Mouse (Mus musculus) T-helper 17 cell (primary cell): ENCODE data around the gene Slc24a4.

ENCODE experiments used
- in situ Hi-C, 2 experiments: fragments of 300-600 bp; cut with MboI, MseI; formaldehyde crosslinking; loops; 1 replicate in 1 of 2; 2 replicates in 1 of 2; pipeline ENCODE4 v1.15.1; 2025; ENCODE audit warnings: high pct_unique_total_duplicates in 2 of 2

The Slc24a4 gene

GRCm38 (mm10) chr12:102283483-102284266 lies 155.1 kb downstream of the Slc24a4 start:
- in situ Hi-C loops = loop anchor here (5.0 to 25.0 kb wide), 2 partner anchors 84 to 1196 kb away; partner anchors contain the start of gene Ppp4r3a (in 1 of the 2)

DNA sequence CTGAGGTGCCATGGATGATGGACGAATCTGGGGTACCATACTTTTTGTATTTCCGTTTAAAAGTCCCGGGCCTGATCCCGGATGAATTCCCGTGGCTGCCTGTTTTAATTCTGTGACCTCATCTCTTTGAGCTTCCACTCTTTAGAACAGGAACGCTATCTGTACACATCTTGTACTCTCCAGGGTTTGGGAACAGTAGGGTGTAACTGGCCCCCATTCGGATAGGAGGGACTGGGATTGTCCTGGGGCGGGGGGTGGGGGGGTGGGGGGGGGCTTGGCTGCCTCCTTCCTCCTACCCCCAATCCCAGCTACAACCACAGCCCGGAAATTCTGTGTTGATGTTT lies 155.7 kb downstream of the Slc24a4 start:
- in situ Hi-C loops = loop anchor here (5.0 to 25.0 kb wide), 2 partner anchors 83 to 1197 kb away; partner anchors contain the start of gene Ppp4r3a (in 1 of the 2)

- in situ Hi-C loops = loop anchor here (5.0 to 25.0 kb wide), 3 partner anchors 53 to 1197 kb away; partner anchors contain the start of gene Ppp4r3a (in 1 of the 2)
Observed at GRCm38 (mm10) chr12:102284618-102285159, 156.2 kb downstream of the Slc24a4 start.

DNA sequence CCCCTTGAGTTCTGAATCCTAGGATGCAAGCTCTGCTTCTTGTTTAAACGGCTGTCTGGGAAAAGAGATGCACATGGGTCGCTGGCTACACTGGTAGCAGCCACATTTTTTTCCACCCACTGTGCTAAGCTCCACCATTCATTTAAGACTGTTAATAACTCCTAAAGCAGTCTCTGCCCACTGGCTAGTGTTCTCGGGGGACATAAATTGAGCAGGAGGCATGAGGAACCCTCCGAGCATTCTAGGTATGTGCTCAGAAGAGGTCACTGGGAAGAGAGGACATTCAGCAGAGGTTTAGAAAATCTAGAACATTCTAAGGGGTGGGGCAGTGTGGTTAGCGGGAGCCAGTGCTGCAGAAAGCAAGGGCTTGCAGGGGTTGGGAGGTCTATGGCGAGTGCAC lies 156.8 kb downstream of the Slc24a4 start:
- in situ Hi-C loops = loop anchor here in 1 of 2 experiments (5.0 to 25.0 kb wide), 2 partner anchors 52 to 1198 kb away; partner anchors contain the start of gene Ppp4r3a

DNA sequence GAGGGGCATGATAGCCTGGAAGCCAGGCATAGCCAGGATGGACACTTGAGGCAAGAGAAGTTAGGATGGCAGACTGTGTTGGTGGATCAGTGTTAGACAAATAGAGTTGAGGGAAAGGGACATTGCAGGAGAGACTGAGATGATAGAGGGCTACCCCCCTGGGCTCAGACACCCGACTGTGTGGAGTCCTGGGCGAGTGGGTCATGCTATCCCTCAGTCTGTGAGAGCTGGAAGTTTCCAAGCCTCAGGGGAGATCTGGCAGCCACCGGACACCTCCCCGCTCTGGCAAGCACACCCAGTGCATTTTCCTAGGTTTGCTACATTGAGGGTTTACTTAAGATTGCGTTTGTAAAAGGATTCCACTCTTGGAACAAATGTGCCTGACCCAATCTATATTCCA lies 157.2 kb downstream of the Slc24a4 start:
- in situ Hi-C loops = loop anchor here in 1 of 2 experiments (5.0 to 25.0 kb wide), 2 partner anchors 52 to 1198 kb away; partner anchors contain the start of gene Ppp4r3a

- in situ Hi-C loops = loop anchor here in 1 of 2 experiments (5.0 to 25.0 kb wide), 2 partner anchors 50 to 1200 kb away; partner anchors contain the start of gene Ppp4r3a
Observed at GRCm38 (mm10) chr12:102286681-102287414, 158.3 kb downstream of the Slc24a4 start.

DNA sequence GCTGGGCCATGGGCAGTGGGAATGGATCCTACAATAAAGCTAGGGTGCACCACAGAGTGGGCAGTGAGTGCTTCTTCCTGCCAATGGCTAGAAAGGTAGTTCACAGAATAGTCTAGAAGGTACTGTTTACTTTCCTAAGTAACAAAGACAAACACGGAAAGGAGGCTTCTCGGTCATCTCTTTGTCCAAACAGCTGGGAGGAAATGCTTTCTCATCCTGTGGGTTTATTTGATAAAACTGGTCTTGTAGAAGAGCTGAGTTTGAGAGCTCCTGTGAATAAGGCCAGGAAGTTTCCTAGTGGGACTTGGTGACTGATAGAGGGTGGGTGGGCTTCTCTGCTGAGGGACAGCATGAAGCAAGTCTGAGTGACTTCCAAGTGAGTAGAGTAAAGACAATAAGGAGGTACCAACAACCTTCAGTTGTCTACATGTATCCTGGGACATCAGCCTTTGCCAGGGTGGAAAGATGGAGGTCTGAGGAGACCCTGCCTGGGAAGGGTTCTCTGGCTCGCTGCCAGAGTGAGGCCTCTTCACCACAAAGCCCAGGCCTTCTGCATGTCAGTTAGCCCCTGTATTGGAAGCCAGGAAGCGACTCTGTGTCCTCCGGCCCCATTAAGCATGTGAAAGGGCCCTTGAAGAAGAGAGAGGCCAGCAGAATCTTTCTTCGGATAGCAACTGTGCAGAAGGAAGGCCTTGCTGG lies 159.5 kb downstream of the Slc24a4 start:
- in situ Hi-C loops = loop anchor here in 1 of 2 experiments (5.0 to 25.0 kb wide), 2 partner anchors 49 to 1201 kb away; partner anchors contain the start of gene Ppp4r3a

- in situ Hi-C loops = loop anchor here in 1 of 2 experiments (5.0 to 25.0 kb wide), 2 partner anchors 48 to 1202 kb away; partner anchors contain the start of gene Ppp4r3a
Observed at GRCm38 (mm10) chr12:102288846-102289245, 160.3 kb downstream of the Slc24a4 start.

DNA sequence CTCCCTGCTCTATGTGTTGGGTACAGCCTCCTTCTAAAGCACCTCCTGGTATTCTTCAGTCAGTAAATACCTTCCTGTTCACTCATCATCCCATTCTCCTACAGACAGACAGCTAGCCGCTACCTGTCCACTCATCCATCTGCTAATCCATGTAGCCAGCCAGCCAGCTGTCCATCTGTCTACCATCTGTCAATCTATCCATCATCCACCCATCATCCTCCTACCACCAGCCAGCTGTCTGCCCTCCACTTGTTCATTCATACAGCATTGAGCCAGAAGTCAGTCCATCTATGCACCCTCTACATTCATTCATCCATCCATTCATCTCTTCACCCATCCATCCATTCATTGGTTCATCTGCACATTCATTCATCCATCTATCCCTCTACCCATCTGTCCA lies 161.0 kb downstream of the Slc24a4 start:
- in situ Hi-C loops = loop anchor here in 1 of 2 experiments (5.0 to 25.0 kb wide), 2 partner anchors 48 to 1202 kb away; partner anchors contain the start of gene Ppp4r3a

GRCm38 (mm10) chr12:102290662-102291061 lies 162.1 kb downstream of the Slc24a4 start:
- in situ Hi-C loops = loop anchor here in 1 of 2 experiments (10.0 to 25.0 kb wide), 2 partner anchors 1044 to 1203 kb away; partner anchors contain the start of gene Ppp4r3a

- in situ Hi-C loops = loop anchor here in 1 of 2 experiments (10.0 to 25.0 kb wide), 2 partner anchors 1043 to 1204 kb away; partner anchors contain the start of gene Ppp4r3a
Observed at GRCm38 (mm10) chr12:102291686-102292085, 163.2 kb downstream of the Slc24a4 start.

GRCm38 (mm10) chr12:102292501-102293215 lies 164.1 kb downstream of the Slc24a4 start:
- in situ Hi-C loops = loop anchor here in 1 of 2 experiments (10.0 to 25.0 kb wide), 2 partner anchors 1042 to 1205 kb away; partner anchors contain the start of gene Ppp4r3a

- in situ Hi-C loops = loop anchor here in 1 of 2 experiments (10.0 to 25.0 kb wide), 2 partner anchors 1040 to 1207 kb away; partner anchors contain the start of gene Ppp4r3a
Observed at GRCm38 (mm10) chr12:102294634-102295033, 166.1 kb downstream of the Slc24a4 start.

GRCm38 (mm10) chr12:102295230-102295629 lies 166.7 kb downstream of the Slc24a4 start:
- in situ Hi-C loops = loop anchor here in 1 of 2 experiments (10.0 to 25.0 kb wide), 2 partner anchors 1040 to 1208 kb away; partner anchors contain the start of gene Ppp4r3a

DNA sequence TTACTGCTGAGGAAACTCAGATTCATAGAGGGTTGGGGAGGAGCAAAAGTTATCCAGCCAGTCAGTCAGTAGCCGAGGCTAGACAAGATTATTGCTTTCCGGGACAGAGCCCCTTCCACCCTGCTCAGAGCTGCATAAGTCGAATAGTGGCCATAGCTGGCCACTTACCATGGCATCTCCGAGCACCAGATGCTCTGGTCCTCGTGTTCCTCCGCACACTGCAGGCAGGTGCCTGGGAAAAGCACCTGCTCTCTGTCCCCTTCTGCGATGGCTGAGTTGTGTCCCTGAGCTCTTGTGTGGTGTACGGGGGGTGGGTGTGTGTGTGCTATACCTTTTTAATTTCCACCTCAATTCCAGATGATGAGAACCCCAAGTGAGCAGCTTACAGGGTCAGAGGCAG lies 167.1 kb downstream of the Slc24a4 start:
- in situ Hi-C loops = loop anchor here in 1 of 2 experiments (10.0 to 25.0 kb wide), 2 partner anchors 1039 to 1208 kb away; partner anchors contain the start of gene Ppp4r3a

DNA sequence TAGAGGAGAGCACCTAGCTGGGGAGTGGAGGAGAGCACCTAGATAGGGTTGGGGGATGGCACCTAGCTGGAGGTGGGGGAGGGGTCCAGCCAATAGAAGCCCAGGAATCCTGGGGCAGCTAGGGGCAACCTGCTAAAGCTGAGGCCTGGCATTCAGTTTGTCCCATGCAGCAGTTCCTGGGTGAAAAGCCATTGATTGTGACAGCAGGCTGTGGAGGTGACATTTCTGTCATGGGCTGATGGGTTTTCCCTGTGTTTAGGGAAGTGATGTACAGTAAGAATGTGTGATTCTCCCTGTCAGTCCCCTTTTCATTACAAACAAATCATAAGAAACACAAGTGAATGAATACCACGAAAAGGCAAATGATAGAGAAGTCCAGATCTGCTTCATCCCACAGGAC lies 167.8 kb downstream of the Slc24a4 start:
- in situ Hi-C loops = loop anchor here in 1 of 2 experiments (10.0 to 25.0 kb wide), 2 partner anchors 1038 to 1209 kb away; partner anchors contain the start of gene Ppp4r3a

GRCm38 (mm10) chr12:102296967-102297366 lies 168.4 kb downstream of the Slc24a4 start:
- in situ Hi-C loops = loop anchor here in 1 of 2 experiments (10.0 to 25.0 kb wide), 2 partner anchors 1038 to 1210 kb away; partner anchors contain the start of gene Ppp4r3a

- in situ Hi-C loops = loop anchor here in 1 of 2 experiments (10.0 to 25.0 kb wide), 2 partner anchors 1036 to 1212 kb away; partner anchors contain the start of gene Ppp4r3a
Observed at GRCm38 (mm10) chr12:102299209-102299608, 170.7 kb downstream of the Slc24a4 start.

- in situ Hi-C loops = no loop called here
Observed at GRCm38 (mm10) chr12:102301585-102301984, 173.1 kb downstream of the Slc24a4 start.
